Mouse (Mus musculus): Measurements from ENCODE around the gene Olfr684.

Olfr684 gene

GRCm38 (mm10) chr7:105163553-105163952 lies at the start of gene Olfr684:
TSS of gene Olfr684 (minus strand) at chr7:105163653.
- no peak for DNase-seq

- no peak for DNase-seq
Measured at GRCm38 (mm10) chr7:105207385-105207784, 43.9 kb upstream of the Olfr684 start, which contains the start of gene Olfr686. TSS of gene Olfr686 (minus strand) at chr7:105207485.

DNA sequence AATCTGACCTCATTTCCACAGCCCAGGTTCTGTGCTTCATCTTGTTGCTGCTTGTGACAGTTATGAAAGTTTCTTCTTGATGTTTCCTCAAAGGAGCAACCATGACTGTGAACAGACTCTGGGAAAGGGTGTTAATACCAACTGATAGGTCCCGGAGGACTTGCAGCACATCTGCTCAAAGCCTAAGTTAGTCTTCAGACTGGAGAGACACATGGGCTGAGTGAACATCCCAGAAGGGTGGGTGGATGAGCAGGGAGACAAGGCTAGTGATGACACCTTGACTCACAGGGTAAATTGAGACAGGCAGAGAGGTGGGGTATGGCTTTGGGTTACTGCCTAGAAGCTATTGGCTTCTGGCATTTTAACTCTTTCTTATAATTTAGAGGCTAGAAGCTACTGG lies 22.5 kb upstream of the Olfr684 start, which contains the start of gene Olfr685:
Gene Olfr685, minus strand, starts transcription at position 101 of the 400 bp plus-strand sequence.
- DNase-seq, result no peak

GRCm38 (mm10) chr7:105170773-105171172 lies 7.3 kb upstream of the Olfr684 start:
- no peak for DNase-seq

GRCm38 (mm10) chr7:105146912-105147311 lies 16.5 kb downstream of the Olfr684 start, which contains the start of gene Olfr683:
TSS of gene Olfr683 (minus strand) at chr7:105147012.
- DNase-seq, result no peak

- no peak for DNase-seq
Measured at GRCm38 (mm10) chr7:105141275-105141674, 22.2 kb downstream of the Olfr684 start.

GRCm38 (mm10) chr7:105116536-105116935 lies 46.9 kb downstream of the Olfr684 start, which contains the start of gene Olfr681:
TSS of gene Olfr681 (plus strand) at chr7:105116836.
- no peak for DNase-seq

All from thymus, postnatal 4 days (tissue).